Mouse (Mus musculus) large intestine, adult 2 months (tissue): Measurements from ENCODE around the gene Asb18. TPM values are rescaled to one million over a fixed set of nuclear protein-coding genes. Genes with fewer than 3 reads are reported as not detected.

Experiments
- DNase-seq: peaks from one replicate; pipeline ENCODE4 v3.0.0-alpha.2; 2012; ENCODE audit warnings: low read depth, low spot score
- WGBS: fragments of 180-500 bp; shearing (Covaris S2); methylation state at CpG from one replicate; pipeline ENCODE4 v1.1.7; 2018; 5-methylcytosine and 5-hydroxymethylcytosine counted together
- polyA plus RNA-seq: library from polyadenylated mRNA; depleted of rRNA; stranded (reverse); fragments of >200 nt; gene quantifications from 2 replicates; pipeline ENCODE4 v1.2.3, GENCODE M21; 2012; rRNA removed

The Asb18 gene
- not detected in 2 replicates for polyA plus RNA-seq

- DNase-seq: no peak
- 51% methylated on average over 5 of the region's 5 CpGs for WGBS
These were observed at the start of gene Asb18 for GRCm38 (mm10) chr1:90014446-90014845. Gene Asb18, minus strand, starts transcription at chr1:90014666.

- peak; percentile 11 for DNase-seq
- WGBS: 19% methylated on average over 7 of the region's 7 CpGs
These were observed 46.1 kb upstream of the Asb18 start for GRCm38 (mm10) chr1:90060599-90060998.

GRCm38 (mm10) chr1:90060054-90060453 lies 45.6 kb upstream of the Asb18 start:
- 71% methylated on average over 3 of the region's 3 CpGs for WGBS
- no peak for DNase-seq

- no peak for DNase-seq
- WGBS: 86% methylated on average over 4 of the region's 4 CpGs
These were observed 40.5 kb upstream of the Asb18 start for GRCm38 (mm10) chr1:90054991-90055390.

- WGBS: 17% methylated on average over 5 of the region's 5 CpGs
These were observed 36.9 kb upstream of the Asb18 start for GRCm38 (mm10) chr1:90051347-90051746.

GRCm38 (mm10) chr1:90050046-90050739 lies 35.7 kb upstream of the Asb18 start:
- 49% methylated on average over 20 of the region's 20 CpGs for WGBS

More at GRCm38 (mm10) chr1:90051347-90051746, 36.9 kb upstream of the Asb18 start:
- DNase-seq: peak; percentile 14

DNA sequence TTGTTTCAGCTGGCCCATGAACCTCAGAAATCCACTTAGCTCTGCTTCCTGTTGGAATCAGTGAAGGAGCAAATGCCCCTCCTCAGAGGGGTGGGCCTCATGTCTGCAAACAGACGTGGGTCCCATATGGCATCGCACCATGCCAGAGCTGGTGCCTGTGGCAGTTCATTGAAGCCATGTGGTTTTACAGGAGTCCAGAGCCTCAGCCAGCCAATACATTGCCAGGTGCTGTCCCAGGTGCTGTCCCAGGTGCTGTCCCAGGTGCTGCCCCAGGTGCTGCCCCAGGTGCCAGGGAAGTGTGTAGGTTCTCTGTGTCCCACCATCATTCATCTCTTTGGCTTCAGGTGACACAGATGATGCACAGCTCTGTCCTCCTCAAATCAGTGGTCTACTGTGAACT lies 13.8 kb upstream of the Asb18 start:
- WGBS: 33% methylated on average over 2 of the region's 2 CpGs

More at GRCm38 (mm10) chr1:90050046-90050739, 35.7 kb upstream of the Asb18 start:
- DNase-seq: no peak

DNA sequence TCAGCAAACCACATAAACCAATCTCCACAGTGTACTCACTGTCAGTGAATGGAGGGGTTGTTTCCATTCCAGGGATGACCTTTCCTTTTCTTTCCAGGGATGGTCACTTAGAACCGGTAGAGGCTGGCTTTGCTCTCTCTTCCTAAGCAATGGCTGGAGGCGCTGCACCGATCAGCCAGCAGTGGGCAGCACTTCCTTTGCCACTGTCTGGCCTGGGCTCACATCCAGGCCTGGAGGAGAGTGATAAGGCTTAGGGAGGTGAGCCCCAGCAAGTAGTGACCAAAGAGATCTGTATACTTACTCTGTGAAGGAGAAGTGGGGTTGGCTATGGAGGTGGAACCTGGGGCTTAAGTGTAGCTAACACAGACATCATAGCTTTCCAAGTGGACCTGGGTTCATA lies 12.5 kb upstream of the Asb18 start:
- no peak for DNase-seq
- WGBS: 20% methylated on average over 3 of the region's 3 CpGs

More for the DNA sequence above, 13.8 kb upstream of the Asb18 start:
- DNase-seq: no peak

DNA sequence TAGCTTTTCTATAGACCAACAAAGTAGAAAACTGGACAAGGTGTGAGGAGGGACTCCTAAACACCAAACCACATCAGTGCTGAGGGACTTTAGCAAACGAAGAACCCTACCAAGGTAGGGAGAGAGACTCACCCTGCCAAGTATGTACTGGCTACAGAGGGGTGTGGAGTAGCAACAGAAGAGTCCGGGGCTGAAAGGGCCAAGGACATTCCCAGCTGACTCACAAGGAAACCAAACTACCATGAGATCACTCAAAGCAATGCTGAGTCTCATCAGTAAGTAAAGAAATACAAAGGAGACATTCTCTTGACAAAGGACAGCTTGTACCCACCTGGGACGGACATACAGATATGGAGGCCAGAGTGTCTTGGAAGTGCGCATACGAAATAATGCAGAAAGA lies 5.9 kb upstream of the Asb18 start:
- 72% methylated on average over 5 of the region's 5 CpGs for WGBS
- no peak for DNase-seq

DNA sequence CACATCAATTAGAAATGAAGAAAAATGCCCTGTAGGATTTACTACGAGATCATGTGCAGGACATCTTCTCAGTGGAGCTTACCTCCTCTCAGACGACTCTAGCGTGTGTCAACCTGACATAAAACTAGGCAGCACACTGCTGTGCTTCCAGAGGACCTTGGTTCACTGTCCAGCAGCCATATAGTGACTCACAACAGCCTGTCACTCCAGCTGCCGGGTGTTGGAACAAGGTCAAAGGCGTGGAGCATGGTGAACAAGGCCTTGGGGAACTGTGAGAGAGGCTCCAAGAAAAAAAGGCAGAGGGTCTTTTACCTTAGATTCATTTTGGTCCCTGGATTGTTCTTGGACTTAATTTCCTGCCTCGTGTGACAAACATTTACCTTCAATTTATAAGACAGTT lies 3.6 kb upstream of the Asb18 start:
- 45% methylated on average over 6 of the region's 6 CpGs for WGBS
- no peak for DNase-seq

DNA sequence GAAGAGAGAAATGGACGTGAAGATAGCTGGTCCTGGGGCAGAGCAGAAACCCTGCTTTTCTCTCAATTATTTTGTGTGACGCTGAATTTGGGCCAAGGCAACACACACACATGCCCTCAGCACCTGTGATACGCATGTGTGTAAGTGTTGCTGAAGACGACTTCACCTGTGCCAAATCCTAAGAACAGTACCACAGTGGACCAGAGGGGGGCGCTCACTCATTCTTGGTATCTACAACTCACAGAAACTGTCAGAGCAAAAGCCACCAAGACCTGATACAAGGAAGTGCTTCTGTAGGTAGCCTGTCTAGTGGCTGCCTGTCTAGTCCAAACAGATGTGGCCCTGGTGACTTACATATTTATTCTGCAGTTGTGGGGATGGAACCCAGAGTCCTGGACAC lies 1.2 kb downstream of the Asb18 start:
- DNase-seq: no peak
- WGBS: 85% methylated on average over 5 of the region's 5 CpGs

GRCm38 (mm10) chr1:90012850-90013249 lies 1.6 kb downstream of the Asb18 start:
- 65% methylated on average over 7 of the region's 7 CpGs for WGBS
- no peak for DNase-seq

GRCm38 (mm10) chr1:90012168-90012567 lies 2.3 kb downstream of the Asb18 start:
- DNase-seq: no peak
- WGBS: 67% methylated on average over 3 of the region's 3 CpGs

DNA sequence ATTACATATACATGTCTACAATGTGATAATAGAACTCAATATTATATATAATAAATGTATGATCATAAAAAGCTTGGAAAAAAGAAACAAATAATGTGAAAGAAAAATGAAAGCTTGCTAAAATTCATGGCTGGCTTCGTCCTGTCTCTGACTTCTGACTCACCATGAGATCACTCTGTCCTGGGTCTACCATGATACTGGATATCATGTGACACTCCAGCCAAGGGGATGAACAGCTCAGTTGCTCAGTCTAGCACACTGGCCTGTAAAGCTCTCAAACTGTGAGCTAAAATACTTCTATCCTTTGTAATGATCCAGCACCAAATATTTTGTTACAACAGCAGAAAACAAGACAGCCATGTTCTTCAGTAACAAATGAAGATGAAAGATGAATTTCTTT lies 4.4 kb downstream of the Asb18 start:
- DNase-seq: no peak
- WGBS: 76% methylated on average over 1 of the region's 1 CpGs

DNA sequence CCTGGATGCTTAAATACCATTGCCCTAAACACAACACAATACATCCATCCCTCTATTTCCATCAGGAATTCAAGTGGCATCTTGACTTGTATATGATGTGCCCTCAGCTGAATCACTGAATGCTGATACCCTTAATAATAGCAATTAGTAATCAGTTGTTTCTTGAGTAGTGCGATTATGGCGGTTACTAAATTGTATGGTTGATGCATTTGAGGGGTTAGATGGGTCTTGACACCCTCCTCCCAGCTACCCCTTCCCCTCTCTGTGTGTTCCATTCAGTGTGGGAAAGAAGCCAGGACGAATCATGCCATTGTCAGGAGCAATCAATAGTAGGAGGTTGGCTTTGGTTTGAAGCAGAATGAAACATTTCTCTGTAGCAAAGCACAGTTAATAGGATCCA lies 5.3 kb downstream of the Asb18 start:
- no peak for DNase-seq
- WGBS: 74% methylated on average over 3 of the region's 3 CpGs

- DNase-seq: no peak
- WGBS: 78% methylated on average over 14 of the region's 14 CpGs
These were observed 7.8 kb downstream of the Asb18 start for GRCm38 (mm10) chr1:90006666-90007065.

DNA sequence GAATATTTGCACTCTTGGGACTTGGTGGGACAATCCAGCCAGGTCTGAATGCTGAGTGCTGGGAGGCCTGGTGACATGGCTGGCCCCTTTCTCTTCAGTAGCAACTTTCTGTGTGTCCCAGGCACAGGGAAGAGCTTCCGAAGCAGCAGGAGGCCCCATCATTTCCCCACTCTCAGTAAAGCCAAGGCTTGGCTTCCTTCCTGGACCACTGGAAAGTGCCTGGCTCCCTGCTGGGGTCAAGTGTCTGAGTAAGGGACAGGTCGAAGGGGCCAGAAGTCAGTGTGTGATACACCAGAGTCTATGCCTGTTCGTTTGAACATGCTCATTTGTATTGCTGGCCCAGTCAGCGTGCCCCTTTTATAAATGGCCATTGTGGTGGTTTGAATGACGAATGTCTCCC lies 13.5 kb downstream of the Asb18 start:
- no peak for DNase-seq
- 55% methylated on average over 5 of the region's 5 CpGs for WGBS

DNA sequence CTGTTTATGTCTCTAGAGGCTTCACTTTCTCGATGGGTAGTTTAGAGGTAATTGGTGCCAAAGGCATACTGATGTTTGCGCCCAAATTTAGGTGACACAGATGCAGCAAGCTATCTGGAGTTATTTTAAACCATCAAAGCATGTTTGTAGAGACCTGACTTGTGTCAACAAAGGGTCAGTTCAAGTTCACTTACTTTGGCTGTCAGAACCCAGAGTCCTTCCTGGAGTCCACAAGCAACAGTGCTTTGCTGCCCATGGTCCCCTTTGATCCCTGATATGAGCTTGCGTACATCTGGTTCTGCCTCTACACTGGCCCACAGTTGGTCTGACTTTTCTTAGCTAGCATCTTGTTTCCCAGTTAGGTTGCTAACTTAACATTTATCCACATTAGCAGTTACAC lies 14.6 kb downstream of the Asb18 start:
- 57% methylated on average over 3 of the region's 3 CpGs for WGBS
- no peak for DNase-seq

DNA sequence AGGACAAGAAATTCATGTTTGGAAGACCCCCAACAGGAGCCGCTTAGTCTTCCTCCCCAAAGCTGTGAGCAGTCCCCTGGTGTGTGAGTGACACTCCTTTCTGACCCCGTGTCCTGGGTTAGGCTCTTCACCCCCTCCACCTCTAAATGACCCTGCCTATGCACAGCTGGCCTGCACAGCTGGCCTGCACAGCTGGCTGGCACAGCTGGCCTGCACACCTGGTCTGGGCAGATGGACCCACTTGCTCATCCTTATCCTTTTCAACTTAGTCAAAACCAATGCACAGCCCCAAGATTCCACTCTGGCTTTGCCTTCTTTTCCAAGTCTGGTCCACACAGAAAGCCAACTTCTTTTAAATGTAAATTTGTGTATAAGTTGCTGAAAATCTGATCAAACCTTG lies 15.8 kb downstream of the Asb18 start:
- DNase-seq: no peak
- 64% methylated on average over 2 of the region's 2 CpGs for WGBS

- 48% methylated on average over 7 of the region's 7 CpGs for WGBS
- no peak for DNase-seq
These were observed 16.4 kb downstream of the Asb18 start for GRCm38 (mm10) chr1:89998076-89998475.

DNA sequence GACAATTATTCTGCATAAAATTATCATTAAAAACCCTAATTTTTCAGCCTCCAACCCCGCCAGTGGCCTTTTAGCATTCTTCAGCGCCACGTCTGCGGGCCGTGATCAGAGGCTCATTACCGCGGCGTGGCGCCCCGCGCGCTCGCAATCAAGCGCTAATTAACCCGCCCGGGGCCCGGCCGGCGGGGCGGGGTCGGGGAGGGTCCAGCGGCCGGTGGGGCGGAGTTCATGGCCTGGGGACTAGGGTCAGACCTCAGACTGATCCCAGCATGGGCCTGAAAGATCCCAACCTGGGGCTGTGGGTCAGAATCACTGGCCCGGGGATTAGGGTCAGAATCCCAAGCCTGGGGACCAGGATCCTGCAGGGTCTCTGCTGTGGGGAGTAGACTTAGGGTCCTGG lies 22.2 kb downstream of the Asb18 start:
- WGBS: 7% methylated on average over 25 of the region's 25 CpGs

GRCm38 (mm10) chr1:89977261-89977660 lies 37.2 kb downstream of the Asb18 start:
- DNase-seq: no peak
- WGBS: 84% methylated on average over 8 of the region's 8 CpGs

More for the DNA sequence above, 22.2 kb downstream of the Asb18 start:
- no peak for DNase-seq
